Mouse (Mus musculus): ENCODE results near the gene Gm45623. TPM values are rescaled to one million over a fixed set of nuclear protein-coding genes. Genes with fewer than 3 reads are reported as not detected.

Gm45623 gene
- total RNA-seq, 2 experiments from 2014 or later = not detected

- no peak for DNase-seq
Measured at GRCm38 (mm10) chr13:56752474-56753191, 994 bp downstream of the Gm45623 start.

GRCm38 (mm10) chr13:56751774-56752173, 1.9 kb downstream of the Gm45623 start:
- DNase-seq = no peak

- no peak for DNase-seq
Measured at GRCm38 (mm10) chr13:56749377-56749776, 4.2 kb downstream of the Gm45623 start.

GRCm38 (mm10) chr13:56747554-56747953, 6.1 kb downstream of the Gm45623 start:
- DNase-seq = no peak

GRCm38 (mm10) chr13:56746739-56747532, 6.7 kb downstream of the Gm45623 start:
- DNase-seq = no peak

DNA sequence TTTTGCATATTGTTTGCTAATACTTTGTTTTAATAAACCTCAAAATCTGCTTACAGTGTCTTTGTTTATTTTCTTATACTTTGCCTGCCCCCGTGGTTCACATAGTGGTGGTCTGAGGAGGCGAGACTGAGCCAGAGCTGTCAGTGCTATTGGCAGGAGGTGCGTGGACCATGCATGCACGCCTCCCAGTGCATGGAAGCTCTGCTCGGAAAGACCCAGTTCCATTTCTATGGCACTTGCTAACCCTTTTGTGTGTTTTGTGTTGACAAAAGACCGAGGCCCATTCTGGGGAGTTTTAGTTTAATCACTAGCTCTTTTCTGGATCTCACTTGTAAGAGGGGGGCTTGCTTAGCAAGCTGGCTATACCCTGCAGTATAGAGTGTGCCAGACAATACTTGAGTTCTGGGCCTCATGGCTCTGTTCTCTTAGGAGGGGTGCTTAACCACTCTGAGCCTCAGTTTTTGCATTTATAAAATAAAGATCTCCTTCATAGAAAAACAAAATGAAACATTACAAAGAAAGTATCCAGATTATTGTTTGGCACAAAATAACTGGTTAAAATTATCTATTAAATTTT, 11.2 kb downstream of the Gm45623 start:
- no peak for DNase-seq

DNA sequence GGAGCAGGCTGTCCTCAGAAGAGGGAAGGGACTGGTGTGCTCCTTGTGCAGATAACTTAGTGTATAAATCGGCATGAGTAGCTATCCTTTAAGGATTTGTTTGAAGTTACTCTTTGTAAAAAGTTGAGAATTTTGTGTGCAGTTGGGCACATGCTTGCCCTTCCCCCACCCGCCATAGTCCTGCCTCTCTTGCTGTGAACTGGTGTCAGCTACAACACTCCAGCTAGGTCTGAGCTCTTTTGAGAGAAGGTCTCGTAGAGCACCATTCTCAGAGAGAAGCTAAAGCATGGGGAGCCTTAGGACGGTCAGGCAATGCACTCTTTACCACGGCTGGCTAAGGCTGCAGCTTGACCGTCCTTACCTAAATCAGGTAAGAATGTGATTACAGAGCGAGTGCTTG, 11.9 kb downstream of the Gm45623 start:
- DNase-seq = no peak

GRCm38 (mm10) chr13:56740496-56740895, 13.1 kb downstream of the Gm45623 start:
- DNase-seq = no peak

- DNase-seq = no peak
Measured at GRCm38 (mm10) chr13:56739556-56739955, 14.1 kb downstream of the Gm45623 start.

DNA sequence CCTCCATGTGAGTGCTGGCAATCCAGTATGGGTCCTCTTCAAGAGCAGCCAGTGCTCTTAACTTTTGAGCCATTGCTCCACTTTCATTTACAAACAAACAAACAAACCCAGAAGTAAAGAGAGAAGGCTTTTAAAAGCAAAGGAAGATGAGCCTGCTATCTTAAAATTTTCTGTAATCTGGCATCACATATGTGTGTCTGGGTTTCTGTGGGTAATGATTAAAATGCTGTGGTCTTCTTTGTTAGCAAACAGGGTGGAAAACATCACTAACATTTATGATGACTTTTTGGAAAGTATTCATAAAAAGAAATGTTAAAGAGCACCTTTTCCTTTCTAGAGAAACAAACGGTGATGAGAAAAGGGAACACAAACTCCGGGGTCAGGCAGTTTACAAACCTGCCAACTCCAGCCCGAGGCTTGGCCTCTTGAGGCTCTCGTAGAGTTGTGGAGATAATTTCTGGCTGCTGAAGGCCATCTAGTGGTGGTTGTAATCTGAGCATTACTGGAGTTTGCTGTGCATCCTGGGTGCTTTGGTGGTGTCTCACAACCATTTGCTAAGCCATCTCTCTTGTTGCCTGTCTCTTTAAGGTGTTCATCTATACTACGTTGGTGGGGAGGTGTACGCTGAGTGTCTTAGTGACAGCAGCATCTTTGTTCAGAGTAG, 18.3 kb downstream of the Gm45623 start:
- DNase-seq = peak; percentile 34 to 55

GRCm38 (mm10) chr13:56734617-56735016, 19.0 kb downstream of the Gm45623 start:
- no peak for DNase-seq

GRCm38 (mm10) chr13:56729046-56729445, 24.6 kb downstream of the Gm45623 start:
- DNase-seq = no peak

- no peak for DNase-seq
Measured at GRCm38 (mm10) chr13:56726551-56726950, 27.1 kb downstream of the Gm45623 start.

GRCm38 (mm10) chr13:56712221-56712620, 41.4 kb downstream of the Gm45623 start:
- DNase-seq = no peak

- DNase-seq = no peak
Measured at GRCm38 (mm10) chr13:56710620-56711019, 43.0 kb downstream of the Gm45623 start.

DNA sequence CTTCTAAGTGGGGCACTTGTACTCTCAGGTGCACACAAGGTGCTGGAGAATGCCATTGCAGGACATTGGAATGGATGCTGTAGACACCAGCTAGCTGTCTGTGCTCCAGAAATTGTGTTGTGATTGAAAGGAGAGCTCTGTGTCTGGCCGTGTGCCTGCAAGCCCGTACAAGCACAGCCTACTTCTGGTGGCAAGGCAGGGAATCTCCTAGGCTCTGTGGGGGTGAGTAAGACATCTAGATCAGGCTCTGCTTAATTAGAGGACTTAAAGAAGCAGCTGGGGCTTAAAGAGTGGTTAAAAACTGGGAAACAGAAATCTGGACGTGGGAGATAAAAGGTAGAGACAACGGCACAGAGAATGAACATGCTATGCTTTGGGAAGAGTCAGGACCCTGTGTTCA, 46.0 kb downstream of the Gm45623 start:
- DNase-seq = peak in 1 of 2 experiments; percentile 20

- no peak for DNase-seq
Measured at GRCm38 (mm10) chr13:56707111-56707510, 46.5 kb downstream of the Gm45623 start.

GRCm38 (mm10) chr13:56704596-56704995, 49.0 kb downstream of the Gm45623 start:
- DNase-seq = no peak

DNA sequence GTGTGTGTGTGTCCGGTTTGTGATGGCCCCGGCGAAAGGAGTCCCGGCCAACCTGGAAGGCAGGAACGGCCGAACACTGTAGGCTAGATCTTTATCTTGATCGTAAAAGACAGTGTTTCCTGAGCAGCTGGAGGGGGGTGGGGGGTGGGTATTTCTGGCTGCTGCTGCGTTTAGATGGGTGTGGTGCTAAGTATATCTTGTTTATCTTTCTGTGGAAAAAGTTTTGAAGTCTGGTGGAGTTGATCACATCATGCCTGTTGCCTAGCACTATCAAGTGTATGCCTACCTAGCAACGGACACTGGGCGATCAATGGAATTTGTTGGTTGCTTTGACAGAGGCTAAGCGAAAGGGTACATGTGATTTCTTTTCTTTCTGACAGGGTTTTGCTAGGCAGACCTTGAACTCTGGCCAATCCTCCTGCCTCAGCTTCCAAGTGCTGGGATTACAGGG, 49.7 kb downstream of the Gm45623 start:
- peak in 1 of 2 experiments; percentile 49 for DNase-seq

DNA sequence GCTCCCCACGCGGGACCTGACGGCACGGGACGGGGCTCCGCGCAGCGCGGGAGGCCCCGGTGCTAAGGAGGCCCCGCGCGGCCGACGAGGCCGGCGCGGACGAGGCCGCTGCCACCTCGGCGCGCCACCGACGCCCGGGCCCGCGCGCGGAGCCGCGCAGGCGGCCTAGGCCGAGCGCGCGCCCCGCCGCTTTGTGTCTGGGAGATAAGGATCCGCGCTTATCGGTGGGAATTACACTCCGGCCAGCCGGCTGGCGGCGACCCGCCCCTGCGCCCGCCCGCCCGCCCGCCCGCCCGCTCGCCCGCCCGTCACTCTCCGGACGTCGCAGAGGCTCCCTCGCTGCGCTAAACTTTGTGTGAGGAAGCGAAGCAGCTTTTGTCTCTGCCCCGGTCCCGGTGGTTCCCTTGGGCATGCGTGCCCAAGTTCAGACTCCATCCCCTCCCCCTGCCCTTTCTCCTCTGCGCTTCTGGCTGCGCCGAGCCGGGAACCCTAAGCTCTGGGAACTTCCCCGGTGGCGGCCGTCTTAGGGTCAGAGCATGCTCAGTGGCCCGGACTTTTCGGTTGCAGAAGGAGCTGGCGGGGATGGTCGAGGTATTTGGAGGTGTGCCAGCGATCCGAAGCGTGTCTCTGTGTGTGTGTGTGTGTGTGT, 50.3 kb downstream of the Gm45623 start:
- DNase-seq = peak; percentile 80 to 84

DNA sequence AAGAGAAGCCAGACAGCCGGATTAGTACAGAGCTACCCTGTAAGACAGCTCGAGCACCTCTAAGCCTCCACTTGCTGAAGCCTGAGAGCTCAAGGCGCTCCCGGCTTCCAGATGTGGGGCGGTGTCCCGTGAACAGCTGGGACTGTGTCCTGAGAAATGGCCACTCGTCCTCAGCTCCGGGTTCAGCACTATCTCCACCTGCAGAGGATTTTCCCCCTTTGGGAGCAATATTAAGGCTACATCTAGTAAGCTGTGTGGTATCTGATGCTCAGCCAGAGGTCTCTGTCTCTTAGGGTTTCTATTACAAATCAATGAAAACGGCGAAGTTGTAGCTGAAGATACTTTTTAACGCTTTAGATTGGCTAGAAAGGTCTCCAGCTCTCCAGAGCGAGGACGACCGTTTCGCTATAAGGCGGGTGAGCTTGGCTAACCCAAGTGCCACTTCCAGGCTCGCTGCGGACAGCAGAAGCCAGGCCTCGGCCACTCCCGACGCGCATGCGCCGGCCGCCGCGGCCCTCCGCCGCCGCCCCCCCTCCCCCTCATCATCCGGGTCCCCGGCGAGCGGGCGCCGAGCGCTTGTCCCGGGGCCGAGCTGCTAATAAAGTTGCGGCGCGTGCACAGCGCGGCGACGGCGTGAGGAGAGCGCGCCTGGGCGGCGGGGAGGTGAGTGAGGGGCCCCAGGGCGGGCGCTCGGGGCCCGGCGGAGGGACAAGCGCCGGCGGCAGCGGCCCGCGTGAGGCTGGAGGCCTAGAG, 51.0 kb downstream of the Gm45623 start, which contains the start of gene Smad5:
Smad5 (plus strand) TSS at position 542 of the 753 bp plus-strand sequence.
- peak; percentile 89 to 91 for DNase-seq

Measured in heart, adult 18-20 months (tissue).